Mouse (Mus musculus) heart, postnatal 0 days (tissue): ENCODE measurements around the gene Malrd1. TPM values are rescaled to one million over a fixed set of nuclear protein-coding genes. Genes with fewer than 3 reads are reported as not detected.
"Not testable (repeated sequence)": the region's sequence is repeated elsewhere in the genome, so short reads cannot be mapped to it uniquely, and the experiment has no call there.

Experiments
- ATAC-seq: fragments of 200-750 bp; cut with Nextera tagmentation; 2 replicates; pipeline ENCODE4 v1.8.0; 2017; ENCODE audit warnings: low read depth, moderate number of reproducible peaks, moderate library complexity; ENCODE audit not compliant: insufficient read depth
- DNase-seq: peaks from one replicate; pipeline ENCODE4 v3.0.0-alpha.2; 2016; ENCODE audit warnings: low spot score
- H3K27ac ChIP-seq: fragments of 300-500 bp; sonication (generic); 2 replicates; pipeline ENCODE4 v1.5.1; 2014; ENCODE audit warnings: low read depth, mild to moderate bottlenecking
- H3K27me3 ChIP-seq: fragments of 300-500 bp; sonication (generic); 2 replicates; pipeline ENCODE4 v1.6.1; 2014; ENCODE audit warnings: low read length, mixed read lengths; ENCODE audit not compliant: control insufficient read depth, insufficient read depth
- H3K36me3 ChIP-seq: fragments of 300-500 bp; sonication (generic); replicated peaks from 2 replicates; pipeline ENCODE4 v1.6.1; 2014; ENCODE audit warnings: low read length, mixed read lengths; ENCODE audit not compliant: control insufficient read depth, insufficient read depth
- H3K4me1 ChIP-seq: fragments of 300-500 bp; sonication (generic); 2 replicates; pipeline ENCODE4 v1.6.1; 2014; ENCODE audit warnings: antibody characterized with exemption; ENCODE audit not compliant: control insufficient read depth, insufficient read depth
- H3K4me2 ChIP-seq: fragments of 300-500 bp; sonication (generic); 2 replicates; pipeline ENCODE4 v1.6.1; 2014; ENCODE audit warnings: low read depth, mild to moderate bottlenecking, low read length, moderate library complexity
- H3K4me3 ChIP-seq: fragments of 300-500 bp; sonication (generic); 2 replicates; pipeline ENCODE4 v1.5.1; 2014; ENCODE audit warnings: low read depth, low read length
- H3K9ac ChIP-seq: fragments of 300-500 bp; sonication (generic); replicated peaks from 2 replicates; pipeline ENCODE4 v1.6.1; 2014; ENCODE audit warnings: low read depth, low read length, mixed read lengths
- H3K9me3 ChIP-seq: fragments of 300-500 bp; sonication (generic); replicated peaks from 2 replicates; pipeline ENCODE4 v1.6.1; 2016; ENCODE audit warnings: low read length; ENCODE audit not compliant: control insufficient read depth
- CTCF ChIP-seq: IDR thresholded peaks from 2 replicates; pipeline ENCODE4 v1.5.1; 2016; ENCODE audit warnings: antibody characterized with exemption, control low read depth, low read depth
- EP300 ChIP-seq: IDR thresholded peaks from 2 replicates; pipeline ENCODE4 v1.6.1; 2016; ENCODE audit warnings: antibody characterized with exemption, low read depth
- WGBS: fragments of 180-500 bp; shearing (Covaris S2); extraction: QIAGEN DNeasy Blood & Tissue Kit; methylation state at CpG from one replicate; pipeline ENCODE4 v1.1.7; 2014; 5-methylcytosine and 5-hydroxymethylcytosine counted together
- polyA plus RNA-seq: library from polyadenylated mRNA; unstranded; fragments of >200 nt; fragmentation: Nextera tagmentation; extraction: Ambion mirVana; gene quantifications from 2 replicates; pipeline ENCODE4 v1.2.1, GENCODE M21; 2015
- total RNA-seq: library from RNA; depleted of rRNA; stranded (reverse); fragments of >200 nt; gene quantifications from 2 replicates; pipeline ENCODE4 v1.2.3, GENCODE M21; 2014; ENCODE audit warnings: low replicate concordance

Gene Malrd1
- total and polyA plus RNA-seq, 2 experiments from 2014 or later, result not detected

DNA sequence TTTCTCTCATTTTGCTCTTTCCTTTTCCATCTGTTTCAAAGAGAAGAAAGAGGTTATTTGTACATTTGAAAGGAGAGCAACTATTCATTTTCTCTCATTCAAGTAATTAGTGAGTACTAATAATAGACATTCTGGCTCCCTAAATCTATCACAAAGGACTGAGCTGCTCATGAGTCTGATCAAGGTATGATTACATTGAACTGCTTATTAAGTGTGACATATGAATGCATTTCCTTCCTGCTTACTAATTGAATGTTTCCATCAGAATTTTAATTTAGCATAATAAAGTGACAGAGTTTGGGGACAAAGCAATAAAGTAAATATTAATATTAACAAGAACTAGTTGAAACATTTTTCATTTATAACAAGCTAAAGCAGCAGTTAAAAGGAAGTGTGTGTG is 405.6 kb downstream of the Malrd1 start:
- ATAC-seq (no peak), DNase-seq (no peak)
- Histone ChIP-seq H3K4me2 (no peak overlapping the region), H3K27ac (no peak overlapping the region), H3K9ac (no peak overlapping the region), H3K36me3 (no peaks in the 10 kb centered on the region), H3K4me1 (no peaks in the 10 kb centered on the region), H3K9me3 (no peaks in the 10 kb centered on the region), H3K4me3 (no peak overlapping the region), H3K27me3 (no peaks in the 10 kb centered on the region)
- no peak for TF ChIP-seq EP300
- TF ChIP-seq CTCF, result no peak

DNA sequence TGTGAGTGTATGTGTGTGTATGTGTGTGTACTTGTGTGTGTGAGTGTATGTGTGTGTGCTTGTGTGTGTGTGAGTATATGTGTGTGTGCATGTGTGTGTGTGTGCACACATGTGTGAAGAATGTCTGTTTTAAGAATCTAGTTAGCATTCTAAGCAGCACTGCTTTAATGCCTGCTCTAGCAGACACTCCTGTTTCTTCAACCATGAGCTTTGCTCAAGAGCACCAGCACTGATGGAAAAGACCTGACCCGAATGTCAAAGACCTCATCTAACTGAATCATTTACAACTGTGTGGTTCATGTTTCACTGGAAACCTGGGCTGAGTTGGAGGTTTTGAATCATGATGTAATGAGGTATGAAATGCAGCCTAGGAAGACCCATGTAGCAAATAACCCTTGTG is 406.1 kb downstream of the Malrd1 start:
- DNase-seq, result no peak
- H3K4me2 ChIP-seq, result no peak overlapping the region
- H3K9ac ChIP-seq, result no peak overlapping the region
- 46% methylated on average over 1 of the region's 1 CpGs for WGBS
- H3K27ac ChIP-seq, result no peak overlapping the region
- ATAC-seq, result no peak
- H3K4me1 ChIP-seq, result no peaks in the 10 kb centered on the region
- H3K27me3 ChIP-seq, result no peaks in the 10 kb centered on the region
- no peaks in the 10 kb centered on the region for H3K9me3 ChIP-seq
- TF ChIP-seq EP300 (no peak), CTCF (no peak)
- no peaks in the 10 kb centered on the region for H3K36me3 ChIP-seq
- H3K4me3 ChIP-seq, result no peak overlapping the region

DNA sequence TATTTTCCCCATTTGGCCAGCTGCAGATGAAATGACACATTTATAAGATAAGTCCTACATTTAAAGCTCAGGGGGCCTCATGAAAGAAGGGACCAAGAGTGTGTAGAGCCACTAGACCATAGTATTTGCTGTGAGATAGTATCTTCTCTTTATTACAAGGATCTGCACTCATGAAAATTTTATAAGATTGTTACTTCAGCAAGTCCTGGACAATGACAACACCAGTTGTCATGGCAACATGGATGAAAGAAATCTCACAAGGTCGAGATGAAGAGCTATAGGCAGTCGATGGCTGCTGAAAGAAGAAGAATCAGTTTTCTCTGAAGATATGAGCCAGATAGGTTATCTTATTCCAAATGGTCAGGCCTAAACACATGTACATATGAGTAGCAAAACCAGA is 476.6 kb downstream of the Malrd1 start:
- 50% methylated on average over 2 of the region's 2 CpGs for WGBS
- Histone ChIP-seq H3K4me2 (no peak overlapping the region), H3K9me3 (no peaks in the 10 kb centered on the region), H3K4me3 (no peak overlapping the region), H3K27me3 (no peaks in the 10 kb centered on the region), H3K36me3 (no peaks in the 10 kb centered on the region), H3K27ac (no peak overlapping the region), H3K4me1 (no peaks in the 10 kb centered on the region), H3K9ac (no peak overlapping the region)
- TF ChIP-seq EP300 (no peak), CTCF (no peak)
- DNase-seq (no peak), ATAC-seq (no peak)

DNA sequence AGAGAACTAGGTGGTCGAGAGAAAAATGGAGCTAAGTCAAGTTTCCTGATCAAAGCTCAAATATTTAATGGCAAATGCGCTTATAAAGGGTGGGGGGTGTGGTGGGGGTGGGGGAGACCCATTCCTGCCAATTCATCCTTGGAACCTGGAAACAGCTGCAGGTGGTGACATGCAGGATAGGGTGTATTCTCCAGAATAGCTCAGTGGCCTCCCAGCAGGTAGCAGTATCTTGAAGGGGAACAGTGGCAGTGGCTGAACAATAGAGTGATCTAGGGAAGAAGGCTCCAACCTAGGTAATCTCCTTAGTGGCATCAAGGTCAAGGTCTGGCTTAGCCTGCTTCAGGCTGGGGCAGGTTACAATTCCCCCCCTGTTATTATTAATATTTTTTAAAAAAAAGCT is 490.8 kb downstream of the Malrd1 start:
- H3K9me3 ChIP-seq, H3K36me3 ChIP-seq, H3K27me3 ChIP-seq, H3K9ac ChIP-seq, H3K4me3 ChIP-seq, ATAC-seq, H3K4me2 ChIP-seq, H3K4me1 ChIP-seq, DNase-seq, H3K27ac ChIP-seq: not testable (repeated sequence)
- 62% methylated on average over 2 of the region's 2 CpGs for WGBS

DNA sequence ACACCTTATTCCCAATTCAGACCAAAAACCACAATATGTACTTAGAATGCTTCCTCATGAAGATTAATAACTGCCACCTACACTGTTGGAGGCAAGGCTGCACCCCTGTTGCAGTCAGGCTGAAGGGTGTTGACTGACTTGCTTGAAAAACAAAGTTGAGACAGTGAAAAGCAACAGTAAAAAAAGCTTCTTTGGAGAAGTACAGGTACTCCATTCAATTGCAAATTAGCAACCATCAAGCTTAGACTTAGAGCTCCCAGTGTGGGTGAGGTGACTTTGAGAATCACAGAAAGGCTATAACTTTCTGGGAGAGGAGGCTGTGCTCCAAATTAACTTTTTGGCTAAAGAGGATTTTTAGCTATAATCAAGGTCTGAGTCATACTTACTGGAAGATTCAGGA is 491.4 kb downstream of the Malrd1 start:
- not testable (repeated sequence) for H3K4me3 ChIP-seq, H3K27me3 ChIP-seq, H3K27ac ChIP-seq, H3K4me1 ChIP-seq, ATAC-seq, H3K9me3 ChIP-seq, H3K9ac ChIP-seq, DNase-seq, H3K4me2 ChIP-seq, H3K36me3 ChIP-seq

DNA sequence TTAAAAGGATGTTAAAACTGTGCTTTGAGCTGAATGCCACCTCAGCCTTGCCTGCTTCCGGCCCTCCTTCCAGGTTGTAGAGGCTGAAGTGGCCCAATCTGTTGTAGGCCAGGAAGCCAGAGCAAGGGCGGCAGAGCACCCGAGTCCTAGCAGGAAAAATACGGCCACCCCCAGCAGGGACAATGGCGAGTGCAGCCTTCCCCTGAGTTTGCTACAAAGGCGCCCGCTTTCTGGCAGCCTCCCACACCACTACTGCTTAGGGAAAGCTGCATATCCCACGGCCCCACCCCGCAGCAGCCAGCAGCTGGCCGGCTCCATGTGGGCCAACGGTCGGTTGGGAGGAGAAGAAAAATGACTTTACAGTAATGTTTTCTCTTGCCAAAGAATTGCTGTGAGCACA is 503.5 kb downstream of the Malrd1 start:
- H3K4me3 ChIP-seq, result no peak overlapping the region
- no peaks in the 10 kb centered on the region for H3K36me3 ChIP-seq
- WGBS, result 60% methylated on average over 12 of the region's 12 CpGs
- no peaks in the 10 kb centered on the region for H3K4me1 ChIP-seq
- H3K27me3 ChIP-seq, result no peaks in the 10 kb centered on the region
- no peak overlapping the region for H3K27ac ChIP-seq
- no peaks in the 10 kb centered on the region for H3K9me3 ChIP-seq
- ATAC-seq (no peak), DNase-seq (no peak)
- no peak overlapping the region for H3K4me2 ChIP-seq
- no peak overlapping the region for H3K9ac ChIP-seq
- no peak for TF ChIP-seq EP300
- no peak for TF ChIP-seq CTCF
